Mouse (Mus musculus) cerebellum, adult 11-12 months (tissue): ENCODE measurements at regions not wholly inside any gene's neighbourhood (a gene's known extent, or its start where the extent isn't known, plus 50 kb on each side); places are given as distances from the start of the nearest gene placed in this dataset.

Experiments
- DNase-seq: peaks from one replicate; pipeline ENCODE4 v3.0.0; 2022

DNA sequence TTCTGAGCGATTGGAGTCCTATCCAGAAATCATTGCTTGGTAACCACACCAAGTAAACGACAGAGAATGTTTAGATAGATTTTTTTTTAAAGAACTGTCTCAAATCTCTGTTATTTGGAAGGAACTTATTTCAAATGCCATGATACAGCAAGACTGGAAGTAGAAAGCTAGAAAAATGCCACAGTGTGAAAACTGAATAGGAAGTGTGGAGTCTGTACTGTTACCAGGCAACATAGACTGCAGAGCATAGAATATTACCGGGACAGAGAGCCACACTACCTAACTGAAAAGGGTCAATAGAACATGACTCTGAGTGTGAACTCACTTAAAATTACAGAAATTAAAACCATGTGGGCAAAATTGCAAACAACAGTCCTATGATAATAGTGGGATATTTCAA lies 52.4 kb upstream of the Adcy1 start:
- no peak for DNase-seq

DNA sequence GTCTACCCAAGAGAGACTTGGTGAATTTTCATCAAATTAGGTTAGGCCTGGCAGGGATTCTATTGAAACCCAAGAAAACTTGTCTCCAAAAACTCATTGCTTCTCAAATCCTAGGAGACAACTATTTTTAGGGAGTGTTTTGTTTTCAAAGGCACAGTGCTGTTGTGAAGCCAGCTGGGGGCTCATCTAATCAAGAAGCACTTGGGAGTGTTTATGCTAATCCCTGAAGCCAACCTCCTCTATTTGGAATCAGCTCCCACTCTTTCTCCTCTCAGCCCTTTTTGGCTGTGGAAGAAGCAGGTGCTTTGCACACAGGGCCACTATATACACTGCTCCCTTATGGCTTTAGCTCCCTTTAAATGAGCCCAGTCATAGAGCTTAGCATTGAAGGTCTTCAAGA lies 64.0 kb upstream of the Adcy1 start:
- DNase-seq = no peak

DNA sequence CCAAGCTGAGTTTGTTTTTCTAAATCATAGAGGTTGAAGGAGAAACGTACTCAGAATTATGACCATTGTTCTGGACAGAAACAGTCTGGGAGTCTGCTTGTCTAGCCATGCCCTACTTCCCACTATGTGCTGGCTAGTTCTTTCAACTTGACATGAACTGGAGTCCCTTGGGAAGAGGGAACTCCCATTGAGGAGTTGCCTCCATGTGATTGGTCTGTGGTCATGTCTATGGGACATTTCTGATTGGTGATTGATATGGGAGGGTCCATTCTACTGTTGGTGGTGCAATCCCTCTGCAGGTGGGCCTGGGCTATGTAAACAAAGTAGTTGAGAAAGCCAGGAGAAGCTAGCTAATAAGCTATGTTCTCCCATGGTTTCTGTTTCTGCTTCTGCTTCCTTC lies 64.5 kb upstream of the Adcy1 start:
- no peak for DNase-seq

DNA sequence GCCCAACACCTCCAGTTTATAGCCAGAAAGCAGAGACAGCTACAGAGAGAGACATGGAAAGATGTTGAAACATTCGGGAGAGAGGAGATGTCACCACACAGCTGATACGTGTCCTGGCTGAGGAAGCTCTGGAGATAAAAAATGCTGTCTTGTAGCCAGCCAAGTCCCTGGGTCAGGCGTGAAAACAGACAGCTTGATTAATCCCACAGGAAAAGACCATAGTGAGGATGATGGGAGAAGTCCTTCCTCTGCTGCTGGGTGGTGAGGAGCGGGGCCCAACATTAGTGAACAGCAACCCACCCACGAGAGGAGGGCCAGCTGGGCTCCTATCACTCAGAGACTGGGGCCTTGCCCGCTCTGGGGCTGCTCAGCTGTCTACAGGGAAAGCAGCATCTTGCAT lies 65.8 kb upstream of the Adcy1 start:
- DNase-seq = no peak

DNA sequence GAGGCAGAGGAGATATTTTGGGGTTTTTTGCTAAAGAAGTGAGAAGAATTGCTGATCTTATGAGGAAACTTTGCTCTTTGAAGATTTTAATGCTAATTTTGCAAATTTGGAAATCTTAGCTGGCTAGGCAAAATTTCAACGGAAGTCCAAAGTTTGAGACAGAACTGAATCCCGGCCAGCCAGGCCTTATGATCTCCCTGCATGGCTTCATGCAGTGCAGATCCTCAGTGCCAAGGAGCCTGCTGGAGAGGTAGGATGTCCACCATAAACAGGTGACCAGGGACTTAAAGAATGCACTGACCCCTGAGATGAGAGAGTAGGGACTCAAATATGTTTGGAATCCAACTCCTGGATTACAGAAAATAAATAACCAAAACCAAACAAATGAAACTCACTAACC lies 69.6 kb upstream of the Adcy1 start:
- DNase-seq = no peak

DNA sequence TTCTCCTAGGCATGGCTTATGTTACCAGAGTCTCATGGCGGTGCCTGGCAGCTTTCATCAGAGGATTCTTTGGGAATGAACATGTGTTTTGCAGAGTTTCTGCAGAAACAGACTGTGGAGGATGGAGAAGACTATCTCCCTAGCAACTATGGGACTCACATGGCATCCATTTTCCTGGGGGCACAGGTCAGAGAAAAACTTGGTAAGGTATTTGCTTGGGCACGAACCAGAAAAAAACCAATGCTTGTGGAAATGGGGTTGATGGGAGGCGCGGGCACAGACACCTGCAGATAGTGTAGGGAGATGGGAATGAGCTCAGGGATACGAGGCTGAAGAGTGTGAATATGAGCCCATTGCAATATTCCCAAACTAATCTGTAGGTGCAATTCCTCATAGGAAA lies 71.7 kb upstream of the Adcy1 start:
- DNase-seq = no peak

DNA sequence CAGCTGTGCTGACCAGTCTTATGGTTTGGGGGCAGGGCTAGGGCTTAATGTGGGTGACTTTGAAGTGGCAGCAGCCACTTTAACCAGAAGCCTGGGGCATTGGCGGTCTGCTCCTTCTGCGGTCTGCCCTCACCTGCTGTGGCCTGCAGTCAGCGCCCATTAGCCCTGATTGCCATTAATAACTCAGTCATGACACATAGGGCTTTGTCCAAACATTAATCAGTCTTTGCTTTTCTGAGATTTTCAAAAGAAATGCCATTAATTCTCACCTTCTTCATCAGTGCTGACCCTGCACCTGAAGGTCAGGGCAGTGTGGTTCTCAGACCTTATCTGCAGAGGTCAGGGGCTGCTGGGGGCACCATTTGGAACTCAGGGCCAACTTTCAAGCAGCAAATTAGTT lies 72.6 kb upstream of the Adcy1 start:
- no peak for DNase-seq

DNA sequence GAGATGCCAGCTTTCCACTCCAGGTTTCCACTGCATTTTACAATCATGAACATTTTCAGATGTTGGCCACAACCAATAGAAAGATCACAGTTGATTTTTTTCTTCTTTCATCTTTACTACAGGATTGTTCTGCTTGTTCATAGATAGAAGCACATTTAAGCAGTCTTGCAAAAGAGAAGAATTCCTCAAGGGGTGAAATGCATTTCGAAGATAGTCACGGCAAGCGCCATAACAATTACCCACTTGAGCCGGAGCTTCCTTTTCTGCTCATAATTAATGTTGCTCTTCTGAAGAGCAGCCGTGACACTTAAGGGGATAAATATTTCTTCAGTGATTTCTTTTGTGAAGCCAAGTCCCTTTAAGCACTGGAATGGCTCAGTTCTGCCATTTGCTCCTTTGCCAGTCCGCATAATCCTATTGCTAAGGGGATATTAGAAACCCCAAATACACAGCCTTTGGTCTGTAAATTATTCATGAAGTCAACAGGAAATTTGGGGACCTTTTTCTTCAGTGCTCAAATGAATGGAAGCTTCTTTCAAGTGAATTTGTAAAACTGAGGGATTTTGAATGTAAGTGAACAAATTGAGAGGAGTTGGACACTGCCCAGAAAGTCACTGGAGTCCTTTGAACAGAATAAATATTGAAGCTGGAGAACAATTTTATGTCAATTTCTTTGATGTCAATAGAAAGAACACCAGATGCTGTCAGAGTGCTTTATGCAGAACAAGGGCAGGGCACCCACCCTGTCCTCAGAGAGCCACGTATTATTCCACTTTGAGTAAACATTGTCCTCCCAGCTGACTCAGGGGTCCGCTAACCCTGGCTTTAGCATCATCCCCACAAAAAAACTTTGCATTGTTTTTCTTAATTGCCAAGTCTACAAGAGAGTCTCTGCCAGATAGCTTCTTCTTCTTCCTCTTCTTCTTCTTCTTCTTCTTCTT lies 74.1 kb upstream of the Adcy1 start:
- no peak for DNase-seq

DNA sequence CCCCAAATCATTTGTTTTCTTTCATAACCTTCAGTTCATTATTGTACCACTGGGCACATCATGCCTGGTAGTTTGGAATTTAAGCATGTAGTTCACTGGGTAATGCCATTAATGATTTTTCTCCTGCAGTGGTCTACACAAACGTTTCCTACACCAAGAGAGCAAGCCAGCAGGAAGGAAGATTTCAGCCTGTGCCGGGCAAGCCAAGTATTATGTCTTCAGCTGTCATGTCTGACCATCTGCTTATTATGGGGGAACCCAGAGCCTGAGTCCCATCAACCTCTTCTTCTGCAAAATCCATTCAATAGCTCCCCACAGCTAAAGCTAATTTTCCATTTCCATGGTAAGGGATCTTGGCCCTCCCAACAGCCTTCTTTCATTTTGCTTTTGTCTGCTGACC lies 75.3 kb upstream of the Adcy1 start:
- peak; percentile 57 for DNase-seq

DNA sequence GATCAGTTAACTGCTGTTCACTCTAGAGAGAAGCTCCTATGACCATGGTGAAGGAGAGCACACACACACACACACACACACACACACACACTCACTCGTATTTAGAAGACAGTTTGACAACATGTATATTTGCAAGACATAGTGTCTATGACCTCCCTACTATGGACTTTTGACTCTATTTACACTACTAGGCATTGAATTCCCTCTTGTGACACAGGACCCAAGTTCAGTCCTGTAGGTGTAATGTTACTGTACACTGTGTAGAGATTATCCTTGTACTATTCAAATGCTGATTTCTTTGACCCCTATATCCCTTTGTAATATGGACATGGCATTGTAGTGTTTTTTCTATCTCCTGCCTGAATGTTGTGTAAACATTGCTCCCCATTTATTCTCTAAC lies 76.2 kb upstream of the Adcy1 start:
- DNase-seq = no peak

DNA sequence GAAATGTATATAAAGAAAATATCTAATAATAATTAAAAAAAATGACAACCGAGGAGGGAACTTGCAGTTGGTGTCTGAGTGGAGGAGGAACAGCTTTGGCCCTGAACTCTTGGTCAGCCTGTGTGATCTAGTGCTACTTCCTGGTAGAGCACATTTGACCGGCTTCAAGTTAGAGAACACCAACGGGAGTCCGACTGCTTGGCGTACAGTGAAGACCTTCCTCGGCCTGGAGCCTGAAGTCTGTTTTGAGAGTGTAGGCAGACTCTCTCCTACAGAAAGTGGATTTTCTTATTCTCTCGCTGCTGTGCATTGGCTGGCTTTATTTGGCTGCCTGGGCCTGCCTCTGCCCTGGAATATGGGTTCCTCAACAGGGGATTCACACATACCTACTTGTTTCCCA lies 81.2 kb upstream of the Adcy1 start:
- DNase-seq = no peak

DNA sequence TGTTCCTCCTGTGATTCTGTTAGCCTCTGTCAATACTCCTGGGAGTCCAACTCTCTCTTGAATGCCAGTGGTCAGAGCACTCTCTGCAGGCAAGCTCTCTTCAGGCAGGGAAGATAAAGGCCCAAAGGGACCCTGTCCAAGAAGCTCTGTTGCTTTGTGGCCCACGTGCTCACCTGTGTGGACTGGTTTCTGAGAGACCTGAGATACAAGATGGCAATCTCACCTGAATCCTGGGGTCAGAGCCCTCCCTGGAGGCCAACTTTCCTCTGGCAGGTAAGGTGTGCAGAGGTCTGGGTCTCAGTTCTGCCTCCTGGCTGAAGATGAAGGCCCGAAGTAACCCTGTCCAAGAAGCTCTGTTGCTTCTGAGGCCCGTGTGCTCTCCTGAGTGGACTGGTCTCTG lies 83.6 kb upstream of the Adcy1 start:
- peak; percentile 3 for DNase-seq

DNA sequence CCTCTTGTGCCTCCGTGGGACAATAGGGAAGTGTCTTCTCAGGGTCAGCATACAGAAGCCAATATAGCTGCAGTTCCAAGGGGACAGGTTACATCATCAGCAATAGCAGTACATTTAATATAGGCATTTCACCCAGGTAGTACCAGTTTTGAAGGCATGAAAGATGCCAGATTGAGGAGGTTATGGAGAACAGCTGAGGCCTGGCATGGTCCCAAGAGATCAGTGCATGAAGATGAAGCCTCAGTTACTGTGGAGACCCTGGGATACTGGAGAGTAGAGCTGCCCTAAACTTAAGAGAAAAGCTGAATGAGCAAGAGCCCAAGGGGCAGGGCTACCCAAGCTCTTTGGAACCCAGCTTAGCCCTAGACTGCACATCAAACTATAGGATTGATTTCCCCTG lies 94.1 kb upstream of the Adcy1 start:
- peak; percentile 61 for DNase-seq

DNA sequence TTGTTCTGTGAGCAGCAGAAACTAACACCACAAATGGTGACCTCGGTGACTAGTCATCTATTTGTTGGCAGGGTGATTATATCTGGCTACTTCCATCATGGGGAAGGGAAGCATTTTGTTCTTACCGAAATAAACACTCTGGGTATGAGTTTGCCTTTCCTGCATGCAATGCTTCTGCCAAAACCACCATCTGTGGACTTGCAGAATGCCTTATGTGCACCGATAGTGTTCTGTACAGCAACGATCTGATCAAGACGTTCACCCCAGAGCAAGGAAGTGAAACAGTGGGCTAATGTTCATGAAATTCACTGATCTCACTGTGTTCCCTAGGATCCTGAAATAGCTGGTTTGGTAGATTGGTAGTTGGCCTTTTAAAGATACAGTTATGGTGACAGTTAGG lies 96.3 kb upstream of the Adcy1 start:
- DNase-seq = peak; percentile 95

DNA sequence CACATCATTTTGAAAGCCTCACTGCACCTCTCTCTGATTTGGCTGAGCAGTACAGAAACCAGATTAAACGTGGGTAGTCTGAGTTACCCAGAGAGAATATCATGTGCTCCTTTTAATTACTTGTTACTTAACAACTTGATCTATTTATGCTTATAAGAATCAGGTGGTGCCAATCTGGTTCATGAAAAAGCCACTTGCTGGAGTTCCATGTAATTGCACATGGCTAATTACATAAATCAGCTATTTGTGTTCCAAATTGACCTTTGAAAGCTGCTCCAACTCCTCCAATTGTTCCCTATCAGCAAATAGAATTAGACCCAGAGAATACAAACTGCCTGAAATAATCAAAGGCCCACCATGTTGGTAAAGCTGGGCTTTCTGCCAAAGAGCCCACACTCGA lies 98.8 kb upstream of the Adcy1 start:
- peak; percentile 4 for DNase-seq

DNA sequence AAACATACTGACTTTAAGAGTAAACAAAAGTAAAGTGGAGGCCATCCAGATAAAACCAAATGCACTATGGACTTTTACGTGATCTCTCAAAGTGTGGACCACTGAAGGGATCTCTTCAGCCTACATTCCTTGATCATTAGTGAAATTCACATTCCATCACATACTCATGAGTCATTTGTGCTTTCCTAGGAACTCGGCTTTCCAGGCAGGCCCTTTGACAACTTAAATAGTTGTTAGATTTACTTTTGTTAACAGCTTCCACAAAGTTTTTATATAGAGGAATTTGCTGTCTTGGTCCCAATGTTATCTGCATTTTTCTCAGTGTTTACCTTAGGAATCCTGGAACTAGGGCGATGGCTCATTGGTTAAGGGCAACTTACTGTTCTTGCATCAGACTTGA lies 99.7 kb upstream of the Adcy1 start:
- no peak for DNase-seq

DNA sequence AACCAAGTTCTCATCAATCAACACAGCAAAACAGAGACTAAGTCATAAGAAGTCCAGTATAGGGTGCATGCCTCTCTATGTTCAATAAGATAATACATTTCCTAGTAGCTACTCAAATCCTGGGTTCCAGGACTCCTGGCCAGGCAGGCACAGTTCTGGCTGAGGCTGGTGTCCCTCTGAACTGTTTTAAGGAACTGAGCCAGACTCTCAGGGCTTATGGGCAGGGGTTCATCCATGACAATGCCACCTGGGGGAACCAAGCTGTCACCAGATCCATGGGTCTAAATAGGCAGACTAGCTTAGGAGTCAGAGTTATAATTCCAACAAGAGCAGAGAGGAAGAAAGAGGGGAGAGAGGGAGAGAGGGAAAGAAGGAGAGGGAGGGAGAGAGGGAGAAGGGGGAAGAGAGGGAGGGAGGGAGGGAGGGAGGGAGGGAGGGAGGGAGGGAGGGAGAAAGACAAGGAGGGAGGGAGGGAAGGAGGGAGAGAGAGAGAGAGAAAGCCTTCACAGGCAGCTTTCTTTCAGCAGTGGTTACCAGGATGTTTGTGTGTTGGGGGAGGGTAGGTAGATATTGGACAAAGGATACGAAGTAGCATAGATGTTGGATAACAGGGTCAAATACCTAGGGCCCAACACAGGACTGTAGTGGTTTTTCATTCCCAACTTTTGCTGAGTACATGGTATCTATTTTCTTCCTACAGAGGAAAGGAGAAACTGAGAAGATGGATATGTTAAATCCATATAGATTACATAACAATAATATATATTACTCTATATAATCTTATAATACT lies 100.3 kb upstream of the Adcy1 start:
- peak; percentile 96 for DNase-seq

DNA sequence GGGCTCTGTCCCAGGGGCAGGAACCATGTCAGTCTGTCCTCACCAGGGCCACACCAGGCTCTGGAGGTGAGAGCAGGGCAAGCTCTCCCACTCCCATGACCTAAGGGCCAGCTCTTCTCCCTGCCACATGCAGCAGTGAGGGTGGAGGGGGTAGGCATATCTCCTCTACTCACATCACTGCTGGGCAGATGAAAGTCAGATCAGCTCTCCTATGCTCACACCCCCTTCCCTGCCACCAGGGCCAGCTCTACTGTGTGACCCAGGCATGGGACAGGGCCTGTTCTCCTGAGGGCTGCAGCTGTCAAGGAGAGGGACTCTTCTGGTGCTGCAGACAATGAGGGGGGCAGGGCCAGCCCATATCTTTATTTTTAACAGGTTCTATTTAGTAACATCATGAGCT lies 101.0 kb upstream of the Adcy1 start:
- peak; percentile 68 for DNase-seq

DNA sequence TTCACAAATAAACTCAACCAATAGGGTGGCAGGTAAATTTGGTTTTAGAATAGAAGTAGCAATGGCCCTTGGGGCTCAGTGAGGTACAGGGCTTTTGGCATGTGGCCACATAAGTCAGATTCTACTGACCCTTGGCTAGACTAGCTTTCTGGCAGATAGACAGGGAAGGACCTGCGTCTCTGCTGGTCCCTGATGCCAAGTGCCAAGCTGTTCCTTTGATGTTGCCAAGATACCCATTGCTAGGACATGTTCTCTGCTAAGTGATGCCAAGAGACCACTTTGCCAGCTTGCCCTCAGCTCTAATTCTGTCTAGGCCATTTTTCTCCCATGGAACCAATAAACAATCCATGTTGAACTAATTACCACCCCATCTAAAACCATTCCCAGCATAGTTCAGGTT lies 110.5 kb upstream of the Adcy1 start:
- peak; percentile 98 for DNase-seq

DNA sequence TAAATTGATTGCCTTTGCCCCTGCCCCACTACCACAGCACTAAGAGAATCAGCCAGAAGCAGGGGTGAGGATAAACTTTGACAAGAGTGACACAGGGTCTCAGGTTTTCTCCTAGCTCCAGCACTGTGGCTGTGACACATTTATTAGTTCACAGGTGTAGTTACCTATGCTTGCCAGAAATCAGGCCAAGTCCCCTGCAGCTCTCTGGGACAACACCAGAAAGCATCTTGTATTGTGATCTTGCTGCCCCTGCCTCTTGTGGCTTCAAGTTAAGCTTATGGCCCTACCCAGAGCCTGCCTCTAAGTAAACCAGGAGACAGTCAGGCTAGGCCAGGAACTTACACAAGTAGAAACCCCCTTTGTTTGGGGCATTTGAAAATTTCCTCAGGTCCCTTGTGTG lies 111.9 kb upstream of the Adcy1 start:
- peak; percentile 84 for DNase-seq

DNA sequence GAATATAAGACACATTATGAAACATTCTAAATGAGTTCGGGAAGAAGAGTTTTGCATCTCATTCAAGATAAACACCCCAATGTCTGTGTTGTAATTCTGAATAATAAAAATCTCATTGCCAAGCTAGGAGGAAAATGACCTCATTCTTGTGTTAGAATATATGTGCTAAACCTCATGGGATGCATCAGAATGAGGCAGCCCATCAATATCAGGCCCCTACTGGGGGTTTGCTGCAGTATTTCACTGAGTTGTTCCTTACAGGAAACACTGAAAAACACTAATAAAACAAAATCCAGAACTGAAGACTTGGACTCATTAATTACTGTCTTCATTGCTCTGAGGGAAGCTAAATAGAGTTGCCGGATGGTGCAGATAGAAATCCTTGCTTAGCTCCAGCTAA lies 111.6 kb upstream of the Gm11983 start:
- no peak for DNase-seq

DNA sequence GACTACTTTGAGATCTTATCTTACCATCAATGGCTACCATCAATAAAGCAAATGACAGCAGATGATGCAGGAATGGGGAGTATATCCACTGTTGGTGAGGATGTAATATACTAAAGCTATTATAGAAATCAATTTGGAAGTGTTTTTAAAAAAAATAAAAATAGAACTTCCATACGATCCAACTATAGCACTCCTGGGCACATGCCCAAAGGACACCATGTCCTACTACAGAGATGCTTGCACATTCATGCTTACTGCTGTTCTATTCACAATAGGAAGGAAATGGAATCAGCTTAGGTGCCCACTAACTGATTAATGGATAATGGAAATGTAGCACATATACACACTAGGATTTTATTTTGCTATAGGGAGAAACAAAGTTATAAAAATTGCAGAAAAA lies 96.7 kb upstream of the Gm11983 start:
- DNase-seq = no peak

DNA sequence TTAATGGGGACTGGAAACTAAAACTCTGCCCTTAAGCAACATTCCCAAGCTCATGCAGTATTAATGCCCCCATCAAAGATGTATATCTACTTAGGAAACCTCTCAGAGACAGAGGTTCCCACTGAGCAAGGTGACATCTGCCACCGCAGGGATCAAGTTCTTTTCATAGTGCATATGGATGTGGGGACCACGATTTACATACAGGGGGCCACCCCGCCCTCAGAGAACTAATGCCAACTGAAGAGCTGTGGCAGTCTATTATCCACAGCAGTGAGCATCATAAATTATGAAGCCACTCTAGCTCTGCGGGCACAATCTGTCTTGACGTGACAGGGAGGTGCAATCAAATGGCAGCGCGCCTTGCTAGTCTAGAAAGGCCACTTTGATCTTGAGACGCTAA lies 88.6 kb upstream of the Gm11983 start:
- no peak for DNase-seq

DNA sequence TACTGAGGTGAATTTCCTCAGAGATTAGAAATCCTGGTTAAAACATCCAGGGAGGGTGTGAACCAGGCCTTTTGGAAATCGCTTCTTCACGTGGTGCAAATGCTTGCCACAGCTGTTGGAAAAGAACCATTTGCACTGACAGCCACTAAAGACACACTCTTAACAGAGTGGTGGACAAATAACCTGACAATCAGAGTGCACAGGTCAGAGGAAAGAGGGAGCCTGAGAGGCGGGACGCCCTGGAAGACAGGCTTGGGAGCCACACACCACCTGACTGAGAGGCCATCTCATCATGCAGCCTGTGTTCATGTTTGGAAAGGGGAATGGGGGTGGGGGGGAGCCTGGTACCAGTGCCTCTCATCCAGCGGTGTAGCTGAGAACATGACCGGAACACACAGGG lies 87.0 kb upstream of the Gm11983 start:
- DNase-seq = no peak
